Mouse (Mus musculus): ENCODE results near the gene Myl3.

Gene Myl3

GRCm38 (mm10) chr9:110731859-110732258 is 9.8 kb upstream of the Myl3 start:
- DNase-seq, result no peak

GRCm38 (mm10) chr9:110732623-110733022 is 9.0 kb upstream of the Myl3 start:
- DNase-seq, result peak; percentile 87 to 92

GRCm38 (mm10) chr9:110733102-110733501 is 8.6 kb upstream of the Myl3 start:
- DNase-seq, result no peak

GRCm38 (mm10) chr9:110734154-110734553 is 7.5 kb upstream of the Myl3 start:
- no peak for DNase-seq

- peak; percentile 53 to 64 for DNase-seq
These were observed 5.3 kb upstream of the Myl3 start for GRCm38 (mm10) chr9:110736362-110736761.

- DNase-seq, result no peak
These were observed 3.6 kb upstream of the Myl3 start for GRCm38 (mm10) chr9:110738054-110738453.

- DNase-seq, result no peak
These were observed 1.7 kb upstream of the Myl3 start for GRCm38 (mm10) chr9:110739961-110740360.

GRCm38 (mm10) chr9:110742295-110742950 is 762 bp downstream of the Myl3 start:
- DNase-seq, result peak; percentile 71 to 77

GRCm38 (mm10) chr9:110742951-110743455 is 1.3 kb downstream of the Myl3 start:
- peak; percentile 72 to 80 for DNase-seq

- DNase-seq, result peak; percentile 77 to 85
These were observed 2.0 kb downstream of the Myl3 start for GRCm38 (mm10) chr9:110743456-110744323.

- peak; percentile 34 to 60 for DNase-seq
These were observed 4.1 kb downstream of the Myl3 start for GRCm38 (mm10) chr9:110745752-110746151.

- DNase-seq, result no peak
These were observed 4.6 kb downstream of the Myl3 start for GRCm38 (mm10) chr9:110746238-110746637.

GRCm38 (mm10) chr9:110746961-110747360 is 5.3 kb downstream of the Myl3 start, which contains the start of gene Pth1r:
TSS of gene Pth1r (minus strand) at chr9:110747145.
- peak; percentile 38 to 62 for DNase-seq

GRCm38 (mm10) chr9:110748451-110748850 is 6.8 kb downstream of the Myl3 start:
- peak; percentile 49 to 72 for DNase-seq

GRCm38 (mm10) chr9:110750404-110751187 is 8.9 kb downstream of the Myl3 start:
- peak; percentile 38 to 59 for DNase-seq

GRCm38 (mm10) chr9:110751412-110751811 is 9.8 kb downstream of the Myl3 start:
- DNase-seq, result no peak

- no peak for DNase-seq
These were observed 11.3 kb downstream of the Myl3 start for GRCm38 (mm10) chr9:110752917-110753435.

GRCm38 (mm10) chr9:110753773-110754172 is 12.1 kb downstream of the Myl3 start:
- DNase-seq, result no peak

GRCm38 (mm10) chr9:110757816-110758215 is 16.2 kb downstream of the Myl3 start:
- DNase-seq, result no peak

- peak; percentile 80 to 83 for DNase-seq
These were observed 16.9 kb downstream of the Myl3 start for GRCm38 (mm10) chr9:110758605-110759004.

- DNase-seq, result peak; percentile 85 to 88
These were observed 17.6 kb downstream of the Myl3 start for GRCm38 (mm10) chr9:110759265-110759664.

- no peak for DNase-seq
These were observed 19.2 kb downstream of the Myl3 start for GRCm38 (mm10) chr9:110760886-110761285.

- no peak for DNase-seq
These were observed 21.1 kb downstream of the Myl3 start for GRCm38 (mm10) chr9:110762763-110763162.

Measured in kidney, postnatal 4 days (tissue).